Mouse (Mus musculus) cerebral cortex, adult 2 months (tissue): ENCODE measurements around the gene Cldnd1.

ENCODE experiments used
- WGBS: fragments of 180-500 bp; shearing (Covaris S2); methylation state at CpG from one replicate; pipeline ENCODE4 v1.1.7; 2018; 5-methylcytosine and 5-hydroxymethylcytosine counted together

Gene Cldnd1

GRCm38 (mm10) chr16:58712221-58712620 is 15.5 kb upstream of the Cldnd1 start:
- WGBS, result 61% methylated on average over 8 of the region's 8 CpGs

GRCm38 (mm10) chr16:58713128-58713527 is 14.6 kb upstream of the Cldnd1 start:
- WGBS, result 95% methylated on average over 1 of the region's 1 CpGs

DNA sequence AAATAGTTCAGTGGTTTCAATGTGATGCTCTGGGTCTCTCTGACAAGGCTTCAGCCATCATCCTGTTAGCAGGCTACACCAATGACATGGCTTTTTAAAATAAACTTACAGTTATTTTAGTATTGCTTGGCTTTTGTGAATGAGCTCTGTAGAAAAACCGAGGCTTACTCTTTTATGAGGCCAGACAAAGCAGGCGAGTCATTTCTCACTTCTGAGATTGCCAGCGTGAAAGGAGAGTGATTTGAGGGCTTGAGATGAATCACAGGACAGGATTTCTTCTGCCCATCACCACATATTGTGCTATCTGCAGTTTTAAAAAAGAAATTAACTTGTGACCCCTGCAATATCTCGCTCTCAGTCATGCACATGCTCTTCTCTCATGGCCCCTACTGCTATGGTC is 12.7 kb upstream of the Cldnd1 start:
- WGBS, result 54% methylated on average over 4 of the region's 4 CpGs

DNA sequence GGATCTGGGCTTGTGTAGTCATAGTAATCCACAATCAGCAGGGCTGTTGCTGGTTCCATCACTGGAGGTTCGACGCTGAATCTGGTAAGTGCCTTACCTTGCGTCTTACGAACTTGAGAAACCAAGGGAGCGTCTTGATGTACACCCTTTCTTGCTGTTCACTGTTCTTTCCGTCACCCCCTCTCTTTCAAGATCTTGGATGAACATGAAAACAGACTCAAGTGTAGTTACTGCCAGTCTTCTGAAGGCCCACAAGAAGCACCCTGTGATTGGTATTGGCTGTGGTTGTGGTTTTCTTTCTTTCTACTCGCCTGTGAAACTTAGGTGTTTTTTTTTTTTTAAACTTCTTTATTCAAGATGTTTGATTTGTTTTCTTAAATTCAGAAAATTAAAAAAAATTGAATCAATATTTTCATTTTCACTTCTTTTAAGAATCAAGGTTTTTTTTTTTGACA is 9.0 kb upstream of the Cldnd1 start, which contains the start of gene Gpr15:
Gpr15 (minus strand) TSS at position 405 of the 455 bp plus-strand sequence.
- WGBS, result 96% methylated on average over 7 of the region's 7 CpGs

- 95% methylated on average over 2 of the region's 2 CpGs for WGBS
Measured at GRCm38 (mm10) chr16:58722292-58722691, 5.4 kb upstream of the Cldnd1 start.

DNA sequence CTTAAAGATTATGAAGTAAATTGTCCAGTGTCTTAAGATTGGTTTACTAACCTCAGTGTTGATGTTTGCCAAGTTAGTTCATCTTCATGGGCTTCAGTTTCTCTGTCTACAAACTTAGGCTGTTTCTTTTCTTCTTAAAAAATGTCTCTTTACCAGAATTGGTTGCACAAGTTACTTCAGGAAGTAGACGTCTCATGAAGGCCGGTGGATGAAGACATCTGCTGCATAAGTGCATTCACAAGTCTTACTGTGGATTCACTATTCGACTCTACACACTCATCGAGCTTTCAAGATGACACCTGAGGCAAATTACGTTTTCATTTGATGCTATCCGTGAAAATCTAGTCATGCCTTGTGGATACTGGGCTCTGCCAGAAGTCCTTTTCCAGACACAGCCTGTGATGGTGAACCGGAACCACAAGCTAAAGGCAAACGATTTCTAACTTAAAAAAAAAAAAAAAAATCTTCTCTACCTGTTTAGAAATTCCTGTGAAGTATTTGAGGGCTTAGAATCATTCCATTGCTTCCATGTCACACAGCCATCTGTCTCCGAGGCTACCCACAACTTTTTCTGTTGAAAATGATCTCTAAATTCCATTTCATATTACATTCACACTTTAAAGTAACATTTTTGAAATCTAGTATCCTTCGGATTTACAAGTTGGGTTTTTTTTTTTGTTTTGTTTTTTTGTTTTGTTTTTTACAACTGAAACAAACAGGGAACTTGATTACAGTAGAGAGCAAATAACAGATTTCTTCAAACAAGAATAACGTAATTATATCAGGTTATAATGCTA is 832 bp upstream of the Cldnd1 start:
- 75% methylated on average over 11 of the region's 11 CpGs for WGBS

- WGBS, result 1% methylated on average over 28 of the region's 31 CpGs
Measured at GRCm38 (mm10) chr16:58728176-58728671, 514 bp downstream of the Cldnd1 start.

- WGBS, result 85% methylated on average over 4 of the region's 4 CpGs
Measured at GRCm38 (mm10) chr16:58738205-58738604, 10.5 kb downstream of the Cldnd1 start.

DNA sequence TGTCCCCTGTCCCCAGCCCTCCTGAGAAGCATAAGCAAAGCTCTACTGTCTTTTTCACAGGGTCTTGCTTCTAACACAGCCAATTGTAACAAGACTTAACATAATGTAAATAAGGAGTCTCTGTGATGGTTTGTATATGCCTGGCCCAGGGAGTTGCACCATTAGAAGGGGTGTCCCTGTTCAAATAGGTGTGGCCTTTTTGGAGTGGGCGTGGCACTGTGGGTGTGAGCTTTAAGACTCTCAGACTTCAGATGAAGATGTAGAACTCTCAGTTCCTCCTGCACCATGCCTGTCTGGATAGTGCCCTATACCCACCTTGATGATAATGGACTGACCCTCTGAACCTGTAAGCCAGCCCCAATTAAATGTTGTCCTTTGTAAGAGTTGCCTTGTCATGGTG is 11.1 kb downstream of the Cldnd1 start:
- 100% methylated on average over 1 of the region's 1 CpGs for WGBS

DNA sequence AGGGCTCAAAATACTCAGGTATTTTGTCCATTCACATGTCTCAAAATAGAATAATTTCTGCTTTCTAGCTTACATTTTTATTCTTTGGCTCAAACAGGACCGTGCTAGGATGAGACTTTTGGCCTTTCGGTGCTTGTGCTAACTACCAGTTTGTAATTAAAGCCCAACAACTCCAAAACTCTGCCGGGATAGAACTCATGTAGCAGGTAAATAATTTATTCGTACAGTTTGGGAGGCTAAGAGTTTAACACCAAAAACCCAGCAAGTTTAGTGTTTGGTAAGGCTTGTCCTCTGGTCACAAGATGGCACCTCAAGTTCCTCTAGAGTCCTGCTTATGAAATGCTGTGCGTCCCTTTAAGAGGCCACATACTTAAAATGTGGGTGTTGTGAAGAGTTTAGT is 13.0 kb downstream of the Cldnd1 start:
- 96% methylated on average over 5 of the region's 5 CpGs for WGBS

DNA sequence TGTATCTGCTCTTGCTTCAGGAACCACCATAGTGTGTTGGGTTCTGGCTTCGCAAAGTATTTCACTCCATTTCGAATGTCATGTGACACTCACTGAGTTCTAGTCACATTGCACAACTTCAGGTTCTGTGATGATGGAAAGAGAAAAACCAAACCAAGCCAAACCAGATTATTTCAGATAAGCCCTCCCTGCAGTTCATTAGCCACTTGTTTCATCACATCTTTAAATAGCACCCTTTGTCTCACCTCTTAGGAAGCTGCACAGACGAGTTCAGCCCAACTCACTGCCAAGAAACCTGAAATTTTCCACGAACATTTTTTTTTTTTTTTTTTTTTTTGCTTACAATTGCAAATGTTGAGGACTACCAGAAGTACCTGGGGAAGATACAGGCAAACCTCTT is 19.0 kb downstream of the Cldnd1 start:
- WGBS, result 62% methylated on average over 4 of the region's 4 CpGs

DNA sequence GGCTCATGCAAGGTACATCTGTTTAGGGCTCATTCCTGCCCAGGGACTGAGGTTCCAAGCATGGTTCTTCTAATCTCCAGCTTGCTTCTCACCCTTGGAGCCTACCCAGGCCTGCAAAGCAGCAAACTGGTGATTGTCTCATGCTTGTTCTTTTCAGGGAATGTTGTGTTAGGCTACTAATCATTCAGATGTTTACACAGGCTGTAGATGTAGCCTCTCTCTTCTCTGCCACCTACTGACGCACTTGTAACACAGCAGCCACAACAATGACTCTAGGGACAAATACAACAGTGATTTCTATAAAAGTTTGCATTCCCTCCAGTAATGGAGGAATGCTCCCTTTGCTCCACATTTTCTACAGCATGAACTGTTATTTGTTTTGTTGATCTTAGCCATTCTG is 23.6 kb downstream of the Cldnd1 start:
- 33% methylated on average over 1 of the region's 1 CpGs for WGBS

GRCm38 (mm10) chr16:58763076-58763475 is 35.4 kb downstream of the Cldnd1 start, which contains the start of gene Olfr172:
Gene Olfr172, minus strand, starts transcription at chr16:58763176.
- WGBS, result 67% methylated on average over 1 of the region's 1 CpGs
